Mouse (Mus musculus): ENCODE results near the gene Nr5a2.
"Not testable (repeated sequence)": the region's sequence is repeated elsewhere in the genome, so short reads cannot be mapped to it uniquely, and the experiment has no call there.

DNA sequence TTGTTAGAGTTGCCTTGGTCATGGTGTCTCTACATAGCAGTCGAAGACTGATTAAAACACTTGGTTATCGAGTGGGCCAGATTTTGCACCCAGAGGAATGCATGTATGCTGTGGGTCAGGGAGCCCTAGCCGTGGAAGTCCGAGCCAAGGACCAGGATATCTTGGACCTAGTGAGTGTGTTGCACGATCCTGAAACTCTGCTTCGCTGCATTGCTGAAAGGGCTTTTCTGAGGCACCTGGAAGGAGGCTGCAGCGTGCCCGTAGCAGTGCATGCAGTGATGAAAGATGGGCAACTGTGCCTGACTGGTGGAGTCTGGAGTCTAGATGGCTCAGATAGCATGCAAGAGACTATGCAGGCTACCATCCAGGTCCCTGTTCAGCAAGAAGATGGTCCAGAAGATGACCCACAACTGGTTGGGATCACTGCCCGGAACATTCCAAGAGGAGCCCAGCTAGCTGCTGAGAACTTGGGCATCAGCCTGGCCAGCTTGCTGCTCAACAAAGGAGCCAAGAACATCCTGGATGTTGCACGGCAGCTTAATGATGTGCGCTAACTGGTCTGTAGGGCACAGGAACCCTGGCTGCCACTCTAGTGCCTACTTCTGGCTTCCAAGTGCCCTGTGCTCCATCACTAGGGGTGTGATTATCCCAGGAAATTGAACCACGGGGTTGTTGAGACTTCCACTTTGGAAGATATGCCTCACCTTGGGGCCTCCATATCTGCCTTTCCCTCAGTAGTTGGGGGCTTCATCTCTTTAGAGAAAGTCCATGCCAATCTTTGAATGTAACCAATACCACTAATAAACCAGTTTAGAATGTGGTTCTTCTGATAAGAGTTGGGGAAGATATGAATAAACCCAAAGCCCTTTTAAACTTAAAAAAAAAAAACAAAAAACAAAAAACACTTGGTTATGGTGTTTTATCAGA, 167.0 kb downstream of the Nr5a2 start:
- not testable (repeated sequence) for TF ChIP-seq CTCF, EP300 (IDR thresholded peaks at IDR 0.05; ENCODE audit: low read depth)

All from liver, postnatal 0 days (tissue).